Mouse (Mus musculus): ENCODE measurements around the gene Crygs.
"Not testable (repeated sequence)": the region's sequence is repeated elsewhere in the genome, so short reads cannot be mapped to it uniquely, and the experiment has no call there.

The Crygs gene

GRCm38 (mm10) chr16:22789908-22790367, 21.4 kb downstream of the Crygs start:
- DNase-seq (ENCODE audit: low spot score): peak; percentile 30

- DNase-seq (ENCODE audit: low spot score): no peak
These were observed 28.7 kb downstream of the Crygs start for GRCm38 (mm10) chr16:22782686-22783085.

GRCm38 (mm10) chr16:22779228-22779835, 32.0 kb downstream of the Crygs start:
- DNase-seq (ENCODE audit: low spot score): no peak

GRCm38 (mm10) chr16:22778296-22778695, 33.1 kb downstream of the Crygs start:
- DNase-seq (ENCODE audit: low spot score): not testable (repeated sequence)

- no peak for DNase-seq (ENCODE audit: low spot score)
These were observed 35.8 kb downstream of the Crygs start for GRCm38 (mm10) chr16:22775471-22775985.

GRCm38 (mm10) chr16:22768661-22769060, 42.7 kb downstream of the Crygs start:
- no peak for DNase-seq (ENCODE audit: low spot score)

- no peak for DNase-seq (ENCODE audit: low spot score)
These were observed 44.0 kb downstream of the Crygs start for GRCm38 (mm10) chr16:22767405-22767804.

GRCm38 (mm10) chr16:22766738-22767211, 44.6 kb downstream of the Crygs start:
- DNase-seq (ENCODE audit: low spot score): no peak

GRCm38 (mm10) chr16:22765531-22765930, 45.8 kb downstream of the Crygs start:
- no peak for DNase-seq (ENCODE audit: low spot score)

All from left cerebral cortex, adult 11 months (tissue).